Mouse (Mus musculus) erythroblast, embryonic 14.5 days (primary cell): ENCODE results near the gene Fam84b.

Experiments
- GATA1 ChIP-seq: IDR thresholded peaks from 2 replicates; pipeline ENCODE4 v1.6.1; 2012; ENCODE audit warnings: low read length, inconsistent platforms, mixed read lengths
- TAL1 ChIP-seq: IDR thresholded peaks from 3 replicates; pipeline ENCODE4 v1.6.1; 2012; ENCODE audit warnings: low read length, inconsistent platforms, mixed read lengths

DNA sequence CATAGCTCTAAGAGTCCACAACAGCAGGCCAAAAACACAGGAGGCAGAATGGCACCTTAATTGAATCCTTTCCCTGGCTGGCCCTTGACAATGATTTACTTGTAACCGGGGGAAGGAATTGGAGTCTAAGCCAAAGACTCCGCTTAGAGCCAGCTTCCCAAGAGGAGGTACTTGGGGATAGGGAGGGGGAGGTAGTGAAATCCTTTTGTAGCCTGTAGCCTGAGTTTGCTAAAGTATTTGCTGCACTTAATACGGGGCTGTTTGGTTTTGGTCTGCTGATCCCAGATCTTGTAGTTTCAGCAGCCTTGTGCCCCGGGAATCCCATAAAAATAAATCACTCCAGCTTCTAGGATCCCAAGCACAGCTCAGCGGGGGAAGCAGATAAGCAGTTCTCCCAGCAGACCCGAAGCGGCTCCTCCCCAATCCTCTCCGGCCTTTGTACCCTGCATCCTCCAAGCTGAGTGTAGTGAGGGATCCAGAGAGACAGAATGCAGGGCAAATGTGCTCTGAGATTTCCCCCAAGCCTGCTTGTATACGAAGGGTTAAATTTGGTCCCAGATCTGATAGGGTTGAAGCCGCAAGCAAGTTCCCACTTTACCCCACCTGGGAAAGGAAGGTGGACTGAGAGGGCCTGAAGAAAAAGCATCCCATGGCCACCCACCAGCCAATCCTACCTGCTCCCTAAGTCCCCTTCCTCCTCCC is 31.3 kb downstream of the Fam84b start:
- TF ChIP-seq GATA1 (no peak), TAL1 (no peak)
